Comparison of ENCODE assay signal across 8 mouse cellular contexts in genomic region chr2:25400291-25400690, GRCm38 (mm10). TPM values are rescaled to one million over a fixed set of nuclear protein-coding genes. Genes with fewer than 3 reads are reported as not detected.
A peak's percentile ranks its signal among the peaks of the same experiment; 100 is the strongest.
DNase-seq lines count a peak whose midpoint lies in the region; ATAC-seq and TF ChIP-seq lines count a peak whose summit lies in the region.

No protein-coding gene starts in this region.

- TF ChIP-seq CTCF in lung, postnatal 0 days (IDR thresholded peaks at IDR 0.05), result no peak
- no peak for TF ChIP-seq CTCF in lung, adult 2 months (IDR thresholded peaks at IDR 0.05; ENCODE audit: insufficient read depth, low read length)

- peaks cover 4% of the 10 kb centered on the region; the same call in 1 of the 2 replicates for H3K4me1 ChIP-seq in lung, postnatal 0 days (ENCODE audit: insufficient read depth, low read depth, low read length)
- peaks cover 8% of the 10 kb centered on the region for H3K4me1 ChIP-seq in lung, adult 2 months (ENCODE audit: control insufficient read depth, insufficient read depth, low read length)
- peaks cover 12% of the 10 kb centered on the region for H3K4me1 ChIP-seq in intestine, embryonic 15.5 days (replicated peaks)
- peaks cover 12% of the 10 kb centered on the region for H3K4me1 ChIP-seq in stomach, embryonic 15.5 days

- no peaks in the 10 kb centered on the region for H3K9me3 ChIP-seq in lung, postnatal 0 days (ENCODE audit: low read length)
- H3K9me3 ChIP-seq in intestine, embryonic 15.5 days, result no peaks in the 10 kb centered on the region
- no peaks in the 10 kb centered on the region for H3K9me3 ChIP-seq in stomach, embryonic 15.5 days

- no peak for DNase-seq in lung, postnatal 0 days (ENCODE audit: low spot score)
- no peak for DNase-seq in lung, adult 2 months
- DNase-seq in heart, adult 8-10 months (ENCODE audit: low spot score), result peak; percentile 66
- DNase-seq in frontal cortex, postnatal 14 days (ENCODE audit: low spot score in 2 of 2), result no peak
- no peak for DNase-seq in layer of hippocampus, postnatal 10 days (ENCODE audit: low spot score in 2 of 2)

- WGBS in lung, postnatal 0 days, result 16% methylated on average over 16 of the region's 16 CpGs
- WGBS in lung, adult 2 months, result 16% methylated on average over 16 of the region's 16 CpGs
- WGBS in intestine, embryonic 15.5 days, result 20% methylated on average over 16 of the region's 16 CpGs
- WGBS in stomach, embryonic 15.5 days, result 20% methylated on average over 16 of the region's 16 CpGs

- no peaks in the 10 kb centered on the region for H3K36me3 ChIP-seq in lung, postnatal 0 days (ENCODE audit: insufficient read depth, low read length)
- no peaks in the 10 kb centered on the region for H3K36me3 ChIP-seq in intestine, embryonic 15.5 days
- H3K36me3 ChIP-seq in stomach, embryonic 15.5 days, result no peaks in the 10 kb centered on the region

- peaks cover 22% of the 10 kb centered on the region for H3K27me3 ChIP-seq in lung, postnatal 0 days (replicated peaks; ENCODE audit: insufficient read depth, low read length)
- peaks cover 71% of the 10 kb centered on the region for H3K27me3 ChIP-seq in intestine, embryonic 15.5 days (replicated peaks)
- peaks cover 72% of the 10 kb centered on the region for H3K27me3 ChIP-seq in stomach, embryonic 15.5 days (replicated peaks)

- no peak for ATAC-seq in lung, postnatal 0 days
- ATAC-seq in intestine, embryonic 15.5 days, result no peak
- ATAC-seq in stomach, embryonic 15.5 days (ENCODE audit: insufficient read depth, low FRiP score, low read depth), result no peak
- ATAC-seq in megakaryocyte, adult 5-6 weeks (ENCODE audit: poor library complexity, severe bottlenecking), result no peak

- peak overlapping the region; percentile 28; the same call in 1 of the 2 replicates for H3K4me2 ChIP-seq in lung, postnatal 0 days (replicated peaks; ENCODE audit: low read depth, low read length)
- H3K4me2 ChIP-seq in intestine, embryonic 15.5 days (replicated peaks), result peak overlapping the region; percentile 49
- H3K4me2 ChIP-seq in stomach, embryonic 15.5 days, result peak overlapping the region; percentile 38

- no peak overlapping the region for H3K9ac ChIP-seq in lung, postnatal 0 days (replicated peaks; ENCODE audit: low read depth)
- no peak overlapping the region for H3K9ac ChIP-seq in intestine, embryonic 15.5 days
- H3K9ac ChIP-seq in stomach, embryonic 15.5 days, result no peak overlapping the region

- H3K4me3 ChIP-seq in lung, postnatal 0 days (ENCODE audit: low read depth, low read length), result no peak overlapping the region
- no peak overlapping the region for H3K4me3 ChIP-seq in lung, adult 2 months (replicated peaks; ENCODE audit: extremely low read depth, low read depth, low read length)
- peak overlapping the region; percentile 11; the same call in 1 of the 2 replicates for H3K4me3 ChIP-seq in intestine, embryonic 15.5 days (replicated peaks)
- H3K4me3 ChIP-seq in stomach, embryonic 15.5 days (replicated peaks), result peak overlapping the region; percentile 12

- TF ChIP-seq POLR2A in lung, adult 2 months (IDR thresholded peaks at IDR 0.05; ENCODE audit: borderline replicate concordance, extremely low read depth, low read depth, low read length), result no peak

- no peak for TF ChIP-seq EP300 in lung, postnatal 0 days (IDR thresholded peaks at IDR 0.05)

- no peak overlapping the region for H3K27ac ChIP-seq in lung, postnatal 0 days (ENCODE audit: low read length)
- H3K27ac ChIP-seq in intestine, embryonic 15.5 days, result no peak overlapping the region
- no peak overlapping the region for H3K27ac ChIP-seq in stomach, embryonic 15.5 days

RNA-seq across cellular contexts. Expression of gene Npdc1, which starts 1.1 kb away (rescaled TPM):
- 42.7 and 45.3 TPM in 2 replicates for polyA plus RNA-seq in lung, postnatal 0 days (2015; fragmentation: Nextera tagmentation; extraction: Ambion mirVana)
- polyA plus RNA-seq in lung, adult 2 months (2012; rRNA removed), result 166 and 185 TPM in 2 replicates
- 10 to 100 TPM; 25.3 to 35.8 (median 33.6) TPM for total RNA-seq in heart, adult 8-10 months (2022)
- 40.9 and 48.2 TPM in 2 replicates for polyA plus RNA-seq in intestine, embryonic 15.5 days (2015; fragmentation: Nextera tagmentation; extraction: Ambion mirVana)
- 47.0 and 49.6 TPM in 2 replicates for polyA plus RNA-seq in stomach, embryonic 15.5 days (2015; fragmentation: Nextera tagmentation; extraction: Ambion mirVana)
- 100 to 1,000 TPM; 416 to 446 TPM for total RNA-seq in layer of hippocampus, postnatal 10 days (2021)
- not detected in 2 replicates for total RNA-seq in megakaryocyte, adult 5-6 weeks (2015)
- not detected in 2 replicates for total RNA-seq in megakaryocyte, adult 5-6 weeks (2017)

RNA-seq across cellular contexts. Expression of gene Entpd2, which starts 4.6 kb away (rescaled TPM):
- 2.6 and 2.8 TPM in 2 replicates for polyA plus RNA-seq in lung, postnatal 0 days (2015; fragmentation: Nextera tagmentation; extraction: Ambion mirVana)
- polyA plus RNA-seq in lung, adult 2 months (2012; rRNA removed), result 18.4 and 18.6 TPM in 2 replicates
- total RNA-seq in heart, adult 8-10 months (2022), result 10 to 100 TPM; 11.6 to 14.4 (median 12.6) TPM
- polyA plus RNA-seq in intestine, embryonic 15.5 days (2015; fragmentation: Nextera tagmentation; extraction: Ambion mirVana), result 12.1 and 15.6 TPM in 2 replicates
- 10.1 and 13.0 TPM in 2 replicates for polyA plus RNA-seq in stomach, embryonic 15.5 days (2015; fragmentation: Nextera tagmentation; extraction: Ambion mirVana)
- 10 to 100 TPM; 26.1 to 26.6 TPM for total RNA-seq in layer of hippocampus, postnatal 10 days (2021)
- not detected in 2 replicates for total RNA-seq in megakaryocyte, adult 5-6 weeks (2015)
- total RNA-seq in megakaryocyte, adult 5-6 weeks (2017), result not detected in 2 replicates

RNA-seq across cellular contexts. Expression of gene Fut7, which starts 22.8 kb away (rescaled TPM):
- 0.32 and 0.45 TPM in 2 replicates for polyA plus RNA-seq in lung, postnatal 0 days (2015; fragmentation: Nextera tagmentation; extraction: Ambion mirVana)
- 2.1 and 3.0 TPM in 2 replicates for polyA plus RNA-seq in lung, adult 2 months (2012; rRNA removed)
- under 1 TPM in 2 of 4 experiments, not detected in 2; 0.16 to 0.60 TPM for total RNA-seq in heart, adult 8-10 months (2022)
- 0.18 TPM in 1 of 2 replicates, not detected in the other for polyA plus RNA-seq in intestine, embryonic 15.5 days (2015; fragmentation: Nextera tagmentation; extraction: Ambion mirVana)
- polyA plus RNA-seq in stomach, embryonic 15.5 days (2015; fragmentation: Nextera tagmentation; extraction: Ambion mirVana), result 0.17 and 0.30 TPM in 2 replicates
- total RNA-seq in layer of hippocampus, postnatal 10 days (2021), result under 1 TPM; 0.33 to 0.78 TPM
- total RNA-seq in megakaryocyte, adult 5-6 weeks (2015), result 10.1 and 11.6 TPM in 2 replicates
- 20.4 and 21.5 TPM in 2 replicates for total RNA-seq in megakaryocyte, adult 5-6 weeks (2017)

RNA-seq across cellular contexts. Expression of gene Sapcd2, which starts 28.2 kb away (rescaled TPM):
- 2.2 and 2.4 TPM in 2 replicates for polyA plus RNA-seq in lung, postnatal 0 days (2015; fragmentation: Nextera tagmentation; extraction: Ambion mirVana)
- polyA plus RNA-seq in lung, adult 2 months (2012; rRNA removed), result 5.5 and 6.3 TPM in 2 replicates
- not detected for total RNA-seq in heart, adult 8-10 months (2022)
- polyA plus RNA-seq in intestine, embryonic 15.5 days (2015; fragmentation: Nextera tagmentation; extraction: Ambion mirVana), result 46.8 and 48.8 TPM in 2 replicates
- 37.6 and 41.7 TPM in 2 replicates for polyA plus RNA-seq in stomach, embryonic 15.5 days (2015; fragmentation: Nextera tagmentation; extraction: Ambion mirVana)
- 10 to 100 TPM; 16.0 to 18.3 TPM for total RNA-seq in layer of hippocampus, postnatal 10 days (2021)
- 4.9 and 5.5 TPM in 2 replicates for total RNA-seq in megakaryocyte, adult 5-6 weeks (2015)
- 3.6 and 4.6 TPM in 2 replicates for total RNA-seq in megakaryocyte, adult 5-6 weeks (2017)

RNA-seq across cellular contexts. Expression of gene Abca2, which starts 28.2 kb away (rescaled TPM):
- 2.7 and 4.0 TPM in 2 replicates for polyA plus RNA-seq in lung, postnatal 0 days (2015; fragmentation: Nextera tagmentation; extraction: Ambion mirVana)
- 52.4 and 61.5 TPM in 2 replicates for polyA plus RNA-seq in lung, adult 2 months (2012; rRNA removed)
- 10 to 100 TPM; 42.5 to 47.2 (median 45.2) TPM for total RNA-seq in heart, adult 8-10 months (2022)
- 2.8 and 3.7 TPM in 2 replicates for polyA plus RNA-seq in intestine, embryonic 15.5 days (2015; fragmentation: Nextera tagmentation; extraction: Ambion mirVana)
- polyA plus RNA-seq in stomach, embryonic 15.5 days (2015; fragmentation: Nextera tagmentation; extraction: Ambion mirVana), result 3.9 and 4.8 TPM in 2 replicates
- 100 to 1,000 TPM; 107 to 118 TPM for total RNA-seq in layer of hippocampus, postnatal 10 days (2021)
- 25.5 and 33.3 TPM in 2 replicates for total RNA-seq in megakaryocyte, adult 5-6 weeks (2015)
- total RNA-seq in megakaryocyte, adult 5-6 weeks (2017), result 12.0 and 13.0 TPM in 2 replicates

Comparison
In these comparisons a context has a peak if more than half of its experiments do, and no peak if none do; other contexts are left out.
1. H3K4me3 ChIP-seq: peak in intestine, embryonic 15.5 days (single experiment) and stomach, embryonic 15.5 days (single experiment); none in lung, postnatal 0 days (single experiment) and lung, adult 2 months (single experiment).
2. Peak in every context shown above with its lines, with median percentiles within 50 percentile points of each other: H3K4me2 ChIP-seq.